Mouse (Mus musculus) myocyte (in vitro differentiated cells): ENCODE measurements around the gene Tox4.

Experiments used
- CEBPB ChIP-seq: IDR thresholded peaks from 2 replicates; pipeline ENCODE4 v1.6.1; 2011; ENCODE audit warnings: mild to moderate bottlenecking, moderate library complexity; ENCODE audit not compliant: poor library complexity, insufficient read depth, severe bottlenecking
- E2F4 ChIP-seq: IDR thresholded peaks from one replicate; pipeline ENCODE4 v1.6.1; 2011; ENCODE audit warnings: mild to moderate bottlenecking, control low read depth, moderate library complexity; ENCODE audit not compliant: insufficient read depth
- MAX ChIP-seq: IDR thresholded peaks from one replicate; pipeline ENCODE4 v1.6.1; 2011; ENCODE audit warnings: low read depth, mild to moderate bottlenecking, control low read depth
- MYOD1 ChIP-seq, 3 experiments: IDR thresholded peaks; one replicate each; pipeline ENCODE4 v1.6.1; 2011; ENCODE audit warnings: control low read depth in 2 of 3, low read depth in 2 of 3, mild to moderate bottlenecking in 2 of 3, moderate library complexity in 1 of 3; ENCODE audit not compliant: insufficient read length in 2 of 3, control insufficient read depth in 1 of 3
- MYOG ChIP-seq, 3 experiments: IDR thresholded peaks; one replicate each; pipeline ENCODE4 v1.6.1; 2011; ENCODE audit warnings: control low read depth in 2 of 3, low read depth in 2 of 3, mild to moderate bottlenecking in 2 of 3; ENCODE audit not compliant: insufficient read length in 2 of 3, control insufficient read depth in 1 of 3, insufficient read depth in 1 of 3
- POLR2A ChIP-seq: IDR thresholded peaks from one replicate; pipeline ENCODE4 v1.6.1; 2011; ENCODE audit warnings: low read depth, mild to moderate bottlenecking, control low read depth, moderate library complexity; ENCODE audit not compliant: insufficient read length
- POLR2AphosphoS2 ChIP-seq: IDR thresholded peaks from one replicate; pipeline ENCODE4 v1.6.1; 2011; ENCODE audit warnings: low read depth, control low read depth; ENCODE audit not compliant: insufficient read length
- REST ChIP-seq: IDR thresholded peaks from one replicate; pipeline ENCODE4 v1.6.1; 2011; ENCODE audit warnings: mild to moderate bottlenecking, control low read depth, moderate library complexity; ENCODE audit not compliant: insufficient read depth, insufficient read length
- TCF12 ChIP-seq: IDR thresholded peaks from one replicate; pipeline ENCODE4 v1.6.1; 2011; ENCODE audit warnings: mild to moderate bottlenecking, control low read depth; ENCODE audit not compliant: poor library complexity, insufficient read depth, severe bottlenecking
- TCF3 ChIP-seq: IDR thresholded peaks from one replicate; pipeline ENCODE4 v1.6.1; 2011; ENCODE audit warnings: low read depth, control low read depth; ENCODE audit not compliant: insufficient read length
- USF1 ChIP-seq: IDR thresholded peaks from one replicate; pipeline ENCODE4 v1.6.1; 2011; ENCODE audit warnings: low read depth, mild to moderate bottlenecking, control low read depth, moderate library complexity

GRCm38 (mm10) chr14:52339512-52339852 lies 60.5 kb downstream of the Tox4 start:
- TF ChIP-seq CEBPB, result no peak
- TF ChIP-seq POLR2A, result no peak
- TF ChIP-seq TCF12, result no peak
- TF ChIP-seq MAX, result no peak
- no peak for TF ChIP-seq TCF3
- TF ChIP-seq MYOG (IDR thresholded peaks at IDR 0.05; ENCODE audit: control insufficient read depth in 1 of 3, insufficient read depth in 1 of 3, insufficient read length in 2 of 3, low read depth in 2 of 3), result no peak
- no peak for TF ChIP-seq E2F4
- no peak for TF ChIP-seq POLR2AphosphoS2
- no peak for TF ChIP-seq MYOD1 (IDR thresholded peaks at IDR 0.05; ENCODE audit: control insufficient read depth in 1 of 3, insufficient read length in 2 of 3, low read depth in 2 of 3)
- no peak for TF ChIP-seq USF1
- no peak for TF ChIP-seq REST
